Mouse (Mus musculus): ENCODE measurements around the gene Fcgrt. TPM values are rescaled to one million over a fixed set of nuclear protein-coding genes. Genes with fewer than 3 reads are reported as not detected.

Fcgrt gene
- polyA plus RNA-seq, 1 experiment = 144 TPM

DNA sequence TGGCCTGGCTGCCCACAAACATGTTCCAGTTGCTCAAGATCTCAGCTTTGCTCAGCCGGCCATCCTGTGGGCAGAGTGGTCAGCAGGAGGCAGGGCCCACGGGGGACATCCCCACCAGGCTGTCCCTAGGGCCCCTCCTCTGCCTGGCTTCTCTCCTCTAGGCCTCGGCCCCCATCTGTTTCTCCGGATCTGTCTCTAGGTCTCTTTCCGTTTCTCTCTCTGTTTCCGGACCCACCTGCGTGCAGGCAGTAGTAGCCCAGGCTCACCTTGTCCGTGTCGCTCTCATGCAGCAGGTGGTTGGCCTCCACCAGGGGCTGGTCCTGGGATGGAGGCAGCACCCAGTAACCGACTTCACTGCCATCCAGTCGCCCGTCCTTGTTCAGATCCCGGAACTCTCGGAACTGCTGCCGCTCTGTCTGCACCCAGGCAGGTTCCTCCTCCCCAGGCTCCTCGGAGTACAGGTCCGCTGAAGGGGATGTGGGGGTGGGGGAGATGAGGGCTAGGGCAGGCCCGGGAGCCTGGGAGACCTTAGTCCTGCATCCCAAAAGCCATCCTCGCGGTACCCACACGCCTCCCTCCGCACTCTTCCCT is 20.3 kb downstream of the Fcgrt start:
- no peak for DNase-seq (ENCODE audit: low spot score)

GRCm38 (mm10) chr7:45082401-45083299 is 21.0 kb downstream of the Fcgrt start:
- DNase-seq (ENCODE audit: low spot score) = no peak

DNA sequence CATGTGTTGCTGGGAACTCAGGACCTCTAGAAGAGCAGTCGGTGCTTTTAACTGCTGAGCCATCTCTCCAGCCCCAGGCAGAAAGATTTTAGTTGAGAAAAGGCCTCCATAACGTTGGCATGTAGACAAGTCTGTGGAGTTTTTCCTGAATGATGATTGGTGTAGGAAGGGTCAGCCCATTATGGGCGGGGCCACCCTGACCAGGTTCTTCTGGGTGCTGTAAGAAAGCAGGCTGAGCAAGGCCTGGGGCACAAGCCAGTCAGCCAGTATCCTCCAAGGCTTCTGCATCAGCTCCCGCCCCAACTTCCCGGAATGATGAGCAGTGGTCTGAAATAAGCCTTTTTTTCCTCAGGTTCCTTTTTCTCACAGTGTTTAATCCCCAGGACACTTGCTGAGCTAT is 22.6 kb downstream of the Fcgrt start:
- DNase-seq (ENCODE audit: low spot score) = no peak

- DNase-seq (ENCODE audit: low spot score) = peak; percentile 79
Measured at GRCm38 (mm10) chr7:45079856-45080255, 23.8 kb downstream of the Fcgrt start.

DNA sequence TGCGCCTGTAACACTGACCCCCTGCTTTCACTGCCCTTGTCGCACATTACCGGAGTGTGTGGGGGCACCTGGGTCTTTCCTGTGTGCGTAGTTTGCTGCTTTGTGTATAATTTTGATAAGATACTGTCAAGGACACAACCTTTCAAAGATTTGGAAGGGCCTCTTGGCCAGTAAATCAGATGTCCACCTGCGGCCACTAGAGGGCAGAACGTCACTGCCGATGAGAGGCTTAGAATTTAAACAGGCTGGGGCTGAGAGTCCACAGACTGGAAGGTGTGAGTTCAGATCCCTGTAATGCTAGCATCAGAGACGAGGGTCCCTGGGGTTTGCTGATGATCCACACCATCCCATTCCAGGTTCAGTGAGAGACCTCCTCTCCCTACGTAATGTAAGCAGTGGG is 25.1 kb downstream of the Fcgrt start:
- DNase-seq (ENCODE audit: low spot score) = peak; percentile 51

DNA sequence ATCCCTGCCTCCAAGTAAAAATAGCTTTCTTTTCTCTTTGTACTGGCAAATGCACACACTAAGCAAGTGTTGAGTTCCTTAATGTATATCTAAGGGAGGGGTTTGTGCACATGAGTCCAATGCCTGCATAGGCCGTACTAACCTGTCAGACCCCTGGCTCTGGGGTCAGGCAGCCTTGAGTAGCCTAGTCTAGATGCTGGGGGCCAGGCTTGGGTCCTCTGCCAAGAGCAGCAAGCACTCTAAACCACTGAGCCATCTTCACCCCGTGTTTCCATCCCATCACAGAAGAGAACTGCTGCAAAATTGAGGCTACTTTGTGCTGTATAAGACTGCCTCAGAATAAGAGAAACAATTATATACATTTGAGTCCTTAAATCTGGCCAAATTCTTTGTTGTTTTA is 25.8 kb downstream of the Fcgrt start:
- DNase-seq (ENCODE audit: low spot score) = no peak

- DNase-seq (ENCODE audit: low spot score) = no peak
Measured at GRCm38 (mm10) chr7:45077322-45077721, 26.3 kb downstream of the Fcgrt start.

DNA sequence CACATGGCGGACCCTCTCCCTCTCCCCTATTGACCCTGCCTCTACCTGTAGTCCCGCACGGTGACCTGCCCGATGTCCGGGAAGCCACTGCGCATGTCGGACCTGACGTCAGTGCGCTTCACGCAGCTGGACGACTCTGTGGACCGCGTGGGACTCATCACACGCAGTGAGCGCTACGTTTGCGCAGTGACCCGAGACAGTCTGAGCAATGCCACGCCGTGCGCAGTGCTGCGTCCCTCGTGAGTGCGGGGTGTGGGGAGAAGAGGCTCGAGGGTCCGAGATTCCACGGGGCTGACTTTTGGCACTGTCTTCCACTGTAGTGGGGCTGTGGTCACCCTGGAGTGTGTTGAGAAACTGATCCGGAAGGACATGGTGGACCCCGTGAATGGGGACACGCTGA is 27.1 kb downstream of the Fcgrt start:
- no peak for DNase-seq (ENCODE audit: low spot score)

- DNase-seq (ENCODE audit: low spot score) = no peak
Measured at GRCm38 (mm10) chr7:45075405-45075804, 28.2 kb downstream of the Fcgrt start.

DNA sequence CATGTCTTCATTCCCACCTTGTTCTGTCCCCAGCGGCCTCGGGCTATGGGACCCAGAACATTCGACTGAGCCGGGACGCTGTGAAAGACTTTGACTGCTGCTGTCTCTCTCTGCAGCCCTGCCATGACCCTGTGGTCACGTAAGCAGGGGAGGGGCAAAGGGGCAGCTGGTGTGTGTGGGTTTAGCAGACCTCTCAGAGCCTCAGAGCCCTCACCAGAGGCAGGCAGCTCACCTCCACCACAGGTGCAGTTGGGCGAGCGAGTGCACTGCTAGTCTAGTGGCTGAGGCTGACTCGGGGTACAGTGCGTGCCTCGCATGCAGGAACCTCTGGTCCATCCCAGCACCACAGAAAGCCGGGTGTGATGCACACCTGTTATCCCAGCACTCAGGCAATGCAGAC is 29.7 kb downstream of the Fcgrt start:
- DNase-seq (ENCODE audit: low spot score) = no peak

GRCm38 (mm10) chr7:45073171-45073707 is 30.4 kb downstream of the Fcgrt start:
- DNase-seq (ENCODE audit: low spot score) = no peak

GRCm38 (mm10) chr7:45072230-45072629 is 31.4 kb downstream of the Fcgrt start:
- no peak for DNase-seq (ENCODE audit: low spot score)

DNA sequence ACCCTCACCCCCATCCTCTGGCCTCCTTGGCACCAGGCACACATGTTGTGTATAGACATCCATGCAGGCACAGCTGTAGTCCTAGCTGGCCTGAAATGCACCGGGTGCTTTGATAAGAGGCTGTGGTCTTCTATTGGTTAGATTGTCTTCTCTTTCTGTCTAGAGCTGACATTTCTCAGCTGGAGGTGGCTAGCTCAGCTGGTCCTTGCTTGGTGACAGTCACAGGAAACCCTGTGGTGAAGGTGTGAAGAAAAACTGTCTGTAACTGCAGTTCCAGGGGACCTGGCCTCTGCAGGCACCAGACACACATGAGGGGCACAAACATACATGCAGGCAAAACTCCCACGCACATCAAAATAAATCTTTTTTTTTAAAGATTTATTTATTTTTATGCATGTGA is 34.0 kb downstream of the Fcgrt start:
- DNase-seq (ENCODE audit: low spot score) = no peak

- no peak for DNase-seq (ENCODE audit: low spot score)
Measured at GRCm38 (mm10) chr7:45068000-45068318, 35.7 kb downstream of the Fcgrt start.

GRCm38 (mm10) chr7:45067190-45067999 is 36.3 kb downstream of the Fcgrt start:
- DNase-seq (ENCODE audit: low spot score) = no peak

GRCm38 (mm10) chr7:45062239-45062835 is 41.3 kb downstream of the Fcgrt start, which contains the start of the genes Nosip and Prrg2:
Nosip (plus strand) TSS chr7:45062429.
Prrg2 (minus strand) TSS chr7:45062677.
- DNase-seq (ENCODE audit: low spot score) = peak; percentile 80

DNA sequence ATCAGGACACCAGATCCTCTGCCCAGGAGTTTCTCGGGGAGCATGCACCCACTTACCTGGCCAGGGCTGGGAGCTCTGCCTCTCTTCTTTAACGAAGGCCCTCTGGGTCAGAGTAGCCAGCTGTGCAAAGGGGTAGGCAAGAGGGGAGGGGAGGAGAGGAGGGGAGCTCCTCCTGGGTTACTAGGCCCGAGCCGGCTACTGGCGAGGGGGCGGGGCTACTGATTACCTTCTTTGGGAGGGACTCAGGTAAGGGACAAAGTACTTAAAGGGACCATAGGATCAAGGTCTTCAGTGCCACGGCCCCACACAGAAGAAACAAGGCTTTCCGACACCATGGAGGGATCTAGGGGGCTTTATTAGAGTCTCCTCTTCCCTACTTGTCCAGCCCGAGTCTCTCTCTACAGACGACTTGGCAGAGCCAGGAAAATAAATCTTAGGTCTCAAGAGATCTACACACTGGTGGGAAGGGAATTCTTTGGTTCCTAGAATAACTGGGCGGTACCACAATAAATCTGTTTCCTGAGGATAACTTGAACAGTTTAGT is 42.0 kb downstream of the Fcgrt start:
- peak; percentile 56 for DNase-seq (ENCODE audit: low spot score)

- no peak for DNase-seq (ENCODE audit: low spot score)
Measured at GRCm38 (mm10) chr7:45060632-45061122, 43.0 kb downstream of the Fcgrt start.

GRCm38 (mm10) chr7:45058607-45059571 is 44.8 kb downstream of the Fcgrt start:
- DNase-seq (ENCODE audit: low spot score) = no peak

DNA sequence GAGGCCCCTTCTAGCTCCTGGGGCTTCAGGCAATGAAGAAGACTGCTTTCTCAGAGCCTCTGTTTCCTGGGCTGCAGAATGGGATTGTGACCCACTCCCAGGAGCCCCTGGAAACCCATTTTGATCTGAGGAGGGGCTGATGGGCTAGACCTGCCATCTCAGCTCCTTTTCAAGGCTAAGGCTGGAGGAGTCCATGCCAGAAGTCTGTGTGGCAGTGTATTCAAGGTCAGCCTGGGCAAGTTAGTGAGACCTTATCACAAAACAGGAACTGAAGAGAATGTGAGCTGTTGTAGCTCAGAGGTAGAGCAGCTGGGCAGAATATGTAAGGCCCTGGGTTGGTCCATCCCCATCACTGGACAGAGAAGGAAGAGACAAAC is 46.7 kb downstream of the Fcgrt start:
- no peak for DNase-seq (ENCODE audit: low spot score)

All from urinary bladder, adult 2 months (tissue).